Mouse (Mus musculus): ENCODE measurements around the gene Speer4f1. TPM values are rescaled to one million over a fixed set of nuclear protein-coding genes. Genes with fewer than 3 reads are reported as not detected.

Gene Speer4f1
- polyA plus RNA-seq, 1 experiment from 2014 or later = not detected

Other genes starting within 250 kb of the Speer4f1 start
- gene Speer4f2, start 102.9 kb upstream of the Speer4f1 start, polyA plus RNA-seq (2014; fragmentation: Nextera tagmentation; extraction: Ambion mirVana) = not detected in 2 replicates
- 22.0 and 25.8 TPM in 2 replicates for gene Sema3c, start 98.2 kb downstream of the Speer4f1 start, polyA plus RNA-seq (2014; fragmentation: Nextera tagmentation; extraction: Ambion mirVana)

Data from hindbrain, embryonic 14.5 days (tissue).